Mouse (Mus musculus): Measurements from ENCODE around the gene Rec8. TPM values are rescaled to one million over a fixed set of nuclear protein-coding genes. Genes with fewer than 3 reads are reported as not detected.

Rec8 gene
- not detected for polyA plus RNA-seq (2012; fragmentation: generic; extraction: Trizol)

- Histone ChIP-seq H3K4me2 (ENCODE audit: low read depth) (no peak within 1 kb of the TSS), H3K27me3 (ENCODE audit: control insufficient read depth, insufficient read depth, insufficient read length) (no peaks in the 10 kb centered on the region), H3K36me3 (ENCODE audit: control insufficient read depth, insufficient read depth) (no peaks in the 10 kb centered on the region), H3K4me3 (no peak within 1 kb of the TSS), H3K79me2 (ENCODE audit: control insufficient read depth, insufficient read depth) (no peaks in the 10 kb centered on the region), H3ac (ENCODE audit: control insufficient read depth, insufficient read length) (no peak within 1 kb of the TSS)
- TF ChIP-seq TCF3 (IDR thresholded peaks at IDR 0.05; ENCODE audit: insufficient read length, low read depth) (no peak), USF1 (IDR thresholded peaks at IDR 0.05; ENCODE audit: low read depth) (no peak), E2F4 (IDR thresholded peaks at IDR 0.05; ENCODE audit: insufficient read depth) (no peak), MYOD1 (IDR thresholded peaks at IDR 0.05; ENCODE audit: control insufficient read depth in 1 of 3, insufficient read length in 2 of 3, low read depth in 2 of 3) (no peak), TCF12 (IDR thresholded peaks at IDR 0.05; ENCODE audit: insufficient read depth, poor library complexity, severe bottlenecking) (no peak), SRF (IDR thresholded peaks at IDR 0.05; ENCODE audit: control insufficient read depth, insufficient read length, low read depth) (no peak), CEBPB (IDR thresholded peaks at IDR 0.05; ENCODE audit: insufficient read depth, poor library complexity, severe bottlenecking) (no peak), MAX (IDR thresholded peaks at IDR 0.05; ENCODE audit: low read depth) (no peak), MYOG (IDR thresholded peaks at IDR 0.05; ENCODE audit: control insufficient read depth in 1 of 3, insufficient read depth in 1 of 3, insufficient read length in 2 of 3, low read depth in 2 of 3) (no peak), REST (IDR thresholded peaks at IDR 0.05; ENCODE audit: insufficient read depth, insufficient read length) (no peak), POLR2AphosphoS2 (IDR thresholded peaks at IDR 0.05; ENCODE audit: insufficient read length, low read depth) (no peak), POLR2A (IDR thresholded peaks at IDR 0.05; ENCODE audit: insufficient read length, low read depth) (no peak)
Observed at GRCm38 (mm10) chr14:55617822-55618221, at the start of gene Rec8. Rec8 (plus strand) TSS chr14:55618037.

GRCm38 (mm10) chr14:55570588-55570987 is 47.2 kb upstream of the Rec8 start:
- Histone ChIP-seq H3K36me3 (ENCODE audit: control insufficient read depth, insufficient read depth) (peaks cover 11% of the 10 kb centered on the region), H3K4me2 (ENCODE audit: low read depth) (no peak overlapping the region), H3ac (ENCODE audit: control insufficient read depth, insufficient read length) (no peak overlapping the region), H3K4me3 (no peak overlapping the region), H3K27me3 (ENCODE audit: control insufficient read depth, insufficient read depth, insufficient read length) (no peaks in the 10 kb centered on the region), H3K79me2 (ENCODE audit: control insufficient read depth, insufficient read depth) (no peaks in the 10 kb centered on the region)
- no peak for TF ChIP-seq POLR2A (IDR thresholded peaks at IDR 0.05; ENCODE audit: insufficient read length, low read depth)
- TF ChIP-seq TCF3 (IDR thresholded peaks at IDR 0.05; ENCODE audit: insufficient read length, low read depth): no peak
- no peak for TF ChIP-seq SRF (IDR thresholded peaks at IDR 0.05; ENCODE audit: control insufficient read depth, insufficient read length, low read depth)
- TF ChIP-seq MYOD1 (IDR thresholded peaks at IDR 0.05; ENCODE audit: control insufficient read depth in 1 of 3, insufficient read length in 2 of 3, low read depth in 2 of 3): no peak
- no peak for TF ChIP-seq MYOG (IDR thresholded peaks at IDR 0.05; ENCODE audit: control insufficient read depth in 1 of 3, insufficient read depth in 1 of 3, insufficient read length in 2 of 3, low read depth in 2 of 3)
- TF ChIP-seq POLR2AphosphoS2 (IDR thresholded peaks at IDR 0.05; ENCODE audit: insufficient read length, low read depth): no peak
- no peak for TF ChIP-seq TCF12 (IDR thresholded peaks at IDR 0.05; ENCODE audit: insufficient read depth, poor library complexity, severe bottlenecking)
- TF ChIP-seq MAX (IDR thresholded peaks at IDR 0.05; ENCODE audit: low read depth): no peak
- TF ChIP-seq CEBPB (IDR thresholded peaks at IDR 0.05; ENCODE audit: insufficient read depth, poor library complexity, severe bottlenecking): no peak
- TF ChIP-seq USF1 (IDR thresholded peaks at IDR 0.05; ENCODE audit: low read depth): no peak
- no peak for TF ChIP-seq REST (IDR thresholded peaks at IDR 0.05; ENCODE audit: insufficient read depth, insufficient read length)
- no peak for TF ChIP-seq E2F4 (IDR thresholded peaks at IDR 0.05; ENCODE audit: insufficient read depth)

GRCm38 (mm10) chr14:55571760-55572159 is 46.1 kb upstream of the Rec8 start:
- no peaks in the 10 kb centered on the region for H3K27me3 ChIP-seq (ENCODE audit: control insufficient read depth, insufficient read depth, insufficient read length)
- no peaks in the 10 kb centered on the region for H3K79me2 ChIP-seq (ENCODE audit: control insufficient read depth, insufficient read depth)
- TF ChIP-seq TCF12 (IDR thresholded peaks at IDR 0.05; ENCODE audit: insufficient read depth, poor library complexity, severe bottlenecking) (no peak), POLR2A (IDR thresholded peaks at IDR 0.05; ENCODE audit: insufficient read length, low read depth) (no peak), E2F4 (IDR thresholded peaks at IDR 0.05; ENCODE audit: insufficient read depth) (no peak), REST (IDR thresholded peaks at IDR 0.05; ENCODE audit: insufficient read depth, insufficient read length) (no peak), MAX (IDR thresholded peaks at IDR 0.05; ENCODE audit: low read depth) (no peak), USF1 (IDR thresholded peaks at IDR 0.05; ENCODE audit: low read depth) (no peak), TCF3 (IDR thresholded peaks at IDR 0.05; ENCODE audit: insufficient read length, low read depth) (no peak), POLR2AphosphoS2 (IDR thresholded peaks at IDR 0.05; ENCODE audit: insufficient read length, low read depth) (no peak), MYOD1 (IDR thresholded peaks at IDR 0.05; ENCODE audit: control insufficient read depth in 1 of 3, insufficient read length in 2 of 3, low read depth in 2 of 3) (no peak), SRF (IDR thresholded peaks at IDR 0.05; ENCODE audit: control insufficient read depth, insufficient read length, low read depth) (no peak), CEBPB (IDR thresholded peaks at IDR 0.05; ENCODE audit: insufficient read depth, poor library complexity, severe bottlenecking) (no peak), MYOG (IDR thresholded peaks at IDR 0.05; ENCODE audit: control insufficient read depth in 1 of 3, insufficient read depth in 1 of 3, insufficient read length in 2 of 3, low read depth in 2 of 3) (no peak)
- H3K36me3 ChIP-seq (ENCODE audit: control insufficient read depth, insufficient read depth): peaks cover 8% of the 10 kb centered on the region
- no peak overlapping the region for H3ac ChIP-seq (ENCODE audit: control insufficient read depth, insufficient read length)
- H3K4me2 ChIP-seq (ENCODE audit: low read depth): no peak overlapping the region
- H3K4me3 ChIP-seq: no peak overlapping the region

- H3K4me3 ChIP-seq: no peak within 1 kb of the TSS
- peak in 2 of 3 experiments; percentile 32 to 79 for TF ChIP-seq MYOG (IDR thresholded peaks at IDR 0.05; ENCODE audit: control insufficient read depth in 1 of 3, insufficient read depth in 1 of 3, insufficient read length in 2 of 3, low read depth in 2 of 3)
- TF ChIP-seq MAX (IDR thresholded peaks at IDR 0.05; ENCODE audit: low read depth): no peak
- peak; percentile 44 to 97 (median 96) for TF ChIP-seq MYOD1 (IDR thresholded peaks at IDR 0.05; ENCODE audit: control insufficient read depth in 1 of 3, insufficient read length in 2 of 3, low read depth in 2 of 3)
- H3K27me3 ChIP-seq (ENCODE audit: control insufficient read depth, insufficient read depth, insufficient read length): no peaks in the 10 kb centered on the region
- H3ac ChIP-seq (ENCODE audit: control insufficient read depth, insufficient read length): no peak within 1 kb of the TSS
- H3K4me2 ChIP-seq (ENCODE audit: low read depth): peak within 1 kb of the TSS; percentile 13
- H3K36me3 ChIP-seq (ENCODE audit: control insufficient read depth, insufficient read depth): no peaks in the 10 kb centered on the region
- no peaks in the 10 kb centered on the region for H3K79me2 ChIP-seq (ENCODE audit: control insufficient read depth, insufficient read depth)
Observed at GRCm38 (mm10) chr14:55575302-55575701, 42.5 kb upstream of the Rec8 start, which contains the start of gene Fitm1. Fitm1 (plus strand) TSS chr14:55575617.

GRCm38 (mm10) chr14:55575711-55576110 is 42.1 kb upstream of the Rec8 start:
- TF ChIP-seq MYOG (IDR thresholded peaks at IDR 0.05; ENCODE audit: control insufficient read depth in 1 of 3, insufficient read depth in 1 of 3, insufficient read length in 2 of 3, low read depth in 2 of 3) (no peak), POLR2AphosphoS2 (IDR thresholded peaks at IDR 0.05; ENCODE audit: insufficient read length, low read depth) (no peak), SRF (IDR thresholded peaks at IDR 0.05; ENCODE audit: control insufficient read depth, insufficient read length, low read depth) (no peak), TCF12 (IDR thresholded peaks at IDR 0.05; ENCODE audit: insufficient read depth, poor library complexity, severe bottlenecking) (no peak), MYOD1 (IDR thresholded peaks at IDR 0.05; ENCODE audit: control insufficient read depth in 1 of 3, insufficient read length in 2 of 3, low read depth in 2 of 3) (no peak), POLR2A (IDR thresholded peaks at IDR 0.05; ENCODE audit: insufficient read length, low read depth) (no peak), USF1 (IDR thresholded peaks at IDR 0.05; ENCODE audit: low read depth) (no peak), E2F4 (IDR thresholded peaks at IDR 0.05; ENCODE audit: insufficient read depth) (no peak), TCF3 (IDR thresholded peaks at IDR 0.05; ENCODE audit: insufficient read length, low read depth) (no peak), MAX (IDR thresholded peaks at IDR 0.05; ENCODE audit: low read depth) (no peak)
- no peaks in the 10 kb centered on the region for H3K79me2 ChIP-seq (ENCODE audit: control insufficient read depth, insufficient read depth)
- no peaks in the 10 kb centered on the region for H3K36me3 ChIP-seq (ENCODE audit: control insufficient read depth, insufficient read depth)
- peak overlapping the region; percentile 13 for H3K4me2 ChIP-seq (ENCODE audit: low read depth)
- H3K27me3 ChIP-seq (ENCODE audit: control insufficient read depth, insufficient read depth, insufficient read length): no peaks in the 10 kb centered on the region
- H3ac ChIP-seq (ENCODE audit: control insufficient read depth, insufficient read length): no peak overlapping the region
- no peak overlapping the region for H3K4me3 ChIP-seq
